Mouse (Mus musculus) lung, postnatal 14 days (tissue): ENCODE measurements around the gene Mier3.
"Not testable (repeated sequence)": the region's sequence is repeated elsewhere in the genome, so short reads cannot be mapped to it uniquely, and the experiment has no call there.

ENCODE experiments used
- DNase-seq: peaks from one replicate; pipeline ENCODE4 v3.0.0; 2021

Mier3 gene

DNA sequence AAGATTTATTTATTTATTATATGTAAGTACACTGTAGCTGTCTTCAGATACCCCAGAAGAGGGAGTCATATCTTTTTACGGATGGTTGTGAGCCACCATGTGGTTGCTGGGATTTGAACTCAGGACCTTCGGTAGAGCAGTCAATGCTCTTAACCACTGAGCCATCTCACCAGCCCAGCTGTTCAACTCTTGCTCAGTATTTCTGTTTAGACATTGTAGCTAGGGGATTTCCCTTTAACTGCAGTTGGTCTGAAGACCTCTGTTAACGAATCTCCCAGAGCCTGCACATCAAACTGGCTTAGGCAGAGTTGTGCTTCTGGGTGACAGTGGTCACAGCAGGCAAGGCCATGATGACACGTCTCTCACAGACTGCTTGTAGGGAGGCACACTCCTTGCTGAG is 23.2 kb downstream of the Mier3 start:
- not testable (repeated sequence) for DNase-seq

GRCm38 (mm10) chr13:111710531-111710930 is 29.8 kb downstream of the Mier3 start:
- no peak for DNase-seq

GRCm38 (mm10) chr13:111719726-111720125 is 38.9 kb downstream of the Mier3 start:
- no peak for DNase-seq

DNA sequence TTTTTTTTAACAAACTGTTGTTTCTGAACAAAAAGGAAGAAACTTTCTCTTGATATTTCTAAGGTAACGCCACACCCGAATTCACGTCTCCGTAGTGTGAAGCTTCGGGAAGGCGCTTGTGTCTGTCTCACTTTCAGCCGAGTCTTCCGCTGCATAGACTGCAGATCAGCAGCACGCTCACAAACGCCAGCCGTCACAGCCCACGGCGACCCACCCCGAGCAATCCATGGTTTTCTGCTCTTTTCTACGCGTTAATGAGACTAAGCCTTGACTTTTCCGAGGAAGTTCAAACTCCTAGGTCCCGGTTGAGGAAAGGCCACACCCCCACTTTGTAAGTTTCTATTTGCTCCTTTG is 44.0 kb downstream of the Mier3 start:
- DNase-seq = no peak

DNA sequence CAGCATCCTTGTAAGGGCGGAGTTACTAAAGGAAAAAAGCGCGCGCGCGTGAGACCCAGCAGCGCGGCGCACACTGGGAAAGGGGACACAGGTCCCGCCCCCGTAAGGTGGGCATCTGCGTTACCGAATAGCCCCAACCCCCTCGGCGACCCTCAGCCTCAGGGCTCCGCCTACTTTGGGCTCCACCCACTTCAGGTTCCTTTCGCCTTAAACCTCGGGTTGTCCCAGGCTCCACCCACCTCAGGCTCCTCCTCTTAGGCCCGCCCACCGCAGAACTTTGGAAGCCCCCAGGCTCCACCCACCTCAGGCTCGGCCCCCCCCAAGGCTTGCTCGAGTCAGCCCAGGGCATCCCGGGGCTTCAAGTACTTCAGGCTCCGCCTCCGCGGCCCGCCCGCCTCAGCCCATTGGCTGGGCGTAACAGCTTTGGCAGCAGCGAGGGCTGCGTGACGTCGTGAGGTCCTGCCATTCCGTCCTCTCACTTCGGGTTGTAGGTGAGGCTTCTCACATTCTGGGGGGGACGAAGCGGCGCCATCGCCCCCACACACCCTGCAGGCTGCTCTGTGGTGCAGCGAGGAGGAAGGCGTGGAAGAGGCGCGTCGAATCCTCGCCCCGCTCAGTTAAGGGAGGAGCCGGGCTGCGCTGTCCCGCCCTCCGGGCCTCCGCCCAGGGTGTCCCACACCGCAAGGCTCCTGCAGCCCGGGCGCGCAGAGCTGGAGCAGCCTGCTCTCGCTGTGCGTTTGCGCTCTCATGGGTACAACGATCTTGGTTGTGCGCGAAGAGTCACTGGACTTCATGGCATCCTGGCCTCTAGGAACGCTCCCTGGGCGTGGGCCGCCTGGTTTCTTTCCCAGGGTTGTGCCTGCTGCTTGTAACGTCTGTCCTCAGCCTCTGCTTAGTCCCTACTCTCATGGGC is 44.6 kb downstream of the Mier3 start:
- DNase-seq = peak; percentile 98

- DNase-seq = no peak
Observed at GRCm38 (mm10) chr13:111726898-111727297, 46.1 kb downstream of the Mier3 start.

DNA sequence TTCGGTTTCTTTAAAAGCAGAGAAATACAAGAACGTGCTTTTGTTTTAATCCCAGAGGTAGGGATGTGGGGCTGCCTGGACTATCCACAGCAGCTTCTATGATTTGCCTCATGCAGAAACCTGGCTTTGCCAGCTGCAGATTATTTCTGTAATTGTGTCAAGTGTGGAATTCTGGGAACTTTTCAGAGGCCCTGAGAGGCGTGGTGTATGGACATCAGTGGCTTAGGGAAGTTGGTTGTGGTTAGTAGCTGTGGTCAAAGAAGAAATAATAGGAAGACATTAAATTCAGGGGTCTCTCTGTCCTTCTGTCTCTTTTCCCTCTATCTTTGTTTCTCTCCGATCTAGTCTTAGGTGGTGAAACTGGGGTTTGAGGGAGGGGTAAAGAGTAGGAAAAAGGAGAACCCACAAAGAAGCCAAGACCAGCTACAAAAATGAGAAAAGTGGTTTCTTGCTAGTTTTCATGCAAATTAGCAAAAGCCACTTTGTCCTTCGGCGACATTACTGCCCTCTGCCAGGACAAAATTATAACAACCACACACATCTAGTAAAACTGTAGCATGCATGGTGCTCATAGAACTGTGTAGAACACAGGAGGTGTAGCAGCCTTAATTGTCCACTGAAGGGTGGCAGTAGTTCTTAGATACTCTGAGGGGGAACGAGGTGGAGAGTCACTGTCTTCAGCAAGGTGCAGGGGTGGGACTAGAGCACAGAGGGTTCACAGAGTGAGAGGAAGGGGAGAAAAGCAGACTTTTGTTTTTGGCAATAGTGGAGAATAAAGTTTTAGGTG is 60.6 kb downstream of the Mier3 start:
- DNase-seq = no peak

DNA sequence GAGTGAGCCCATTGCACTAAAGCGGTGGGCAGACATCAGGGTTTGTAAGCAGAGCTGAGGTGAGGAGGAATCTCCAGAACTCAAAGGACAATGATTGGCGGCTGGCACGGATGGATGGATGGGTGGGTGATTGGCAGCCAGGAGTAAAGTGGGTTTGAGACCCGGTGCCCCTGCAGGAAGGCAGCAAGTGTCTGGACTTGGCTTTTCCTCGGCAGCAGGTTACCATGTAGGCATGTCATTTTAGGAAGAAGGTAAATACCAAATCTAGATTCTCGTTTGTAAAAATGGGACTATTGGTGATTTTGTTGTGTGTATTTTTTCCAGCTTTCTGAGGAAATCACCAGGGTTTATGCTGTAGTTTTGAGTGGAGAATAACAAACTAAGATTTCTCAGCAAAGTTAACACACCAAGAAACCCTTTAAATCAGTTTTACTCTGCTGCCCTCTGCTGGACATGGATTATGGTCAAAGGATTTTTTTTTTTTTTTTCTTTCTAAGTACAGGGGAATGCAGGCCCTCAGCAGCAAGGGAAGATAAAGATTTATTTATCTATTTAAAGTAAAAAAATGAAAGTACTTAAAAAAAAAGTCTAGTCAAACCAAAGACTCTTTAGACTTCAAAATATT is 61.3 kb downstream of the Mier3 start:
- peak; percentile 80 for DNase-seq

GRCm38 (mm10) chr13:111744233-111745000 is 63.6 kb downstream of the Mier3 start:
- no peak for DNase-seq

GRCm38 (mm10) chr13:111745216-111745615 is 64.4 kb downstream of the Mier3 start:
- DNase-seq = no peak

DNA sequence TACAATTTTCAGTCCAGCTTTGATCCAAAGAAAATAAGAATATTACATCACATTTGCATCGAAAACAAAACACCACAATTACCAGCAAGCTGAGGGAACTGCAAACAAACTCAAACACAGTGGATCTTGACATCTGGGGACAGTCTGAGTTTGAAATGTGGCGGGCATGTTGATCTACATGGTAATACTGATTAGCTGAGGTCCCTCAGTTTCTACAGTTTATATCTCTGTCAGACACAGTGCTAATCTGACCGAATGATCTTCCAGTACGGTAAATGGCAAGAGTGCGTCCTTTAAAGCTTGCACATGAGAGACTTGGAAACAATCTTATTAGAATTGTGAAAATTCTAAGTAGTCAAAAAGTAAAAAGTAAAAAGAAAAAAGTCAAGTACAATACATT is 66.1 kb downstream of the Mier3 start:
- DNase-seq = no peak

DNA sequence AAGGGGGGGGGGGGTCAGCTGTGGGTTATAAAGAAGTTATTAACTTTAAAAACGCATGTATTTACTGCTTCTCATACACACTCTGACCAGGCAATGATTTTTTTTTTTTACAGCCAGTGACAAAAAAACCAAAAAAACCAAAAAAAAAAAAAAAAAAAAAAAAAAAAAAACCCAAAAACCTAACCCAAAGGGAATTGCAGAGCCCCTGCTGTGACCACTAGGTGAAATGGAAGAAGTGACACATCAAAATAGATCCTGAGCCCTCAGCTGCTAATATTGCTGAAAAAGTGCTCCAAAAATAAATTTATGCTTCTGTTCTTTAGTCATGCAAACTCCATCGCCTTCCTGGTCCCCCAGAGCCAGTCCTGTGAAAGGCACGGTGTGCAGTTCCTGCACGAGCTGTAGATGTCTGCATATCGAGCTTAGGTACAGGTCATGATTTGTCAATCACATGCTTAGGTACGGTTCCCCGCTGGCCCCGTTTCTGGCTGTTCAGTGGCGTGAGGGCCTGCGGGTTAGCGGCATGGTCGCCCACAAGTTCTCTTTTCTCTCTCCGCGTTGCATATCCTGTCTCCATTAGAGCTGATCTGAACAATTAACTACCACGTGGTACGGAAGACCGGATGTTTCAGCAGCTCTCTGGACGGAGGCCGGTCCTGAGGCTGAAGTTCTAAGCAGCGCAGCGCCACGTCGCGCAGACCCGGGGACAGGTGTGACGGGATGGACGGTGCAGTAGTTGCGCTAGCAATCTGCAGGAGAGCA is 67.7 kb downstream of the Mier3 start:
- DNase-seq = no peak

GRCm38 (mm10) chr13:111753321-111753720 is 72.5 kb downstream of the Mier3 start:
- no peak for DNase-seq

- DNase-seq = no peak
Observed at GRCm38 (mm10) chr13:111755377-111755776, 74.6 kb downstream of the Mier3 start.

- no peak for DNase-seq
Observed at GRCm38 (mm10) chr13:111755937-111756336, 75.2 kb downstream of the Mier3 start.

DNA sequence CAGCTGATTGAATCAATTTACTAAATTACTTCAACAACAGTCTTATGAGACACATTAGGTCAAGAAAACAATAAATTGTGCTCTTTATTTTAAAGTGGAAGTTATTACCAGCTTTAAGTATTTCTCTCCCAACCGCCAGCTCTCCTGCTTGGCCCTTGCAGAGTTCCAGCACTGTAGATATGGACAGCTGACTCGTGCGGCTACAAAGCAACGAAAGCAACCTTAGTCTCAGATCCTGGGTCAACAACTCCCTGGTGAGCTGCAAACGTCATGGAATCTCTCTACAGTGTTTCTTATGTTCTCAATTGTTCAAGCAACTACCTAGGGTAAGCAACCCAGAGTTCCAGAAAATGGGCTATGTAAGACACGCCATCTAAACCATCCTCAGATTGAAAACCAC is 76.2 kb downstream of the Mier3 start:
- no peak for DNase-seq

DNA sequence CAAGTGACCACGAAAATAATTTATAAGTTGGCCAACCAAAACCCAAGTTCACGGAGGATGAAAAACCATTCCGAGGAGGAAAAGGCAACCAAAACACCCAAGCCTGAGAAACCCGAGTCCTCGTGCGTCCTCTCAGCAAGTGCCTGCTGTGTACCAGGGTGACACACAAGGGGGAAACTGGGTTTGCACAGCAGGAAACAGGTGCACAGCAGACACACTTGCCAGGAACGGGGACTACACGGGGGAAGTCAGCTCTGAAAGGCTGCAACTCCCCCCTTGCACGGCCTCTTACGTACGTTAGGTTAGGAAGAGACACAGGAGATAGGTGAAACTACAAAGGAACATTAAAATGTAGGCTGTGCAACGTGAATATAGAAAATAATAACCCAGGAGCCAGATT is 81.7 kb downstream of the Mier3 start:
- no peak for DNase-seq
